Mouse (Mus musculus): ENCODE data around the gene Pdcl3.

- TF ChIP-seq GATA1 (IDR thresholded peaks at IDR 0.05; ENCODE audit: borderline replicate concordance, low read length) (no peak), FLI1 (IDR thresholded peaks at IDR 0.05; ENCODE audit: low read length) (no peak)
Measured at GRCm38 (mm10) chr1:39005751-39006354, 20.4 kb downstream of the Pdcl3 start.

Data from megakaryocyte, embryonic 14.5 days (primary cell).